Mouse (Mus musculus): Measurements from ENCODE around the gene Gtdc1. TPM values are rescaled to one million over a fixed set of nuclear protein-coding genes. Genes with fewer than 3 reads are reported as not detected.

Gene Gtdc1
- 12.9 and 16.4 TPM in 2 replicates for polyA plus RNA-seq (2015; fragmentation: Nextera tagmentation; extraction: Ambion mirVana)

GRCm38 (mm10) chr2:44927482-44927811 lies at the start of gene Gtdc1:
Gene Gtdc1 (minus strand): TSS chr2:44927657.

Other genes with a start within 250 kb of the Gtdc1 start
- 28.1 and 29.9 TPM in 2 replicates for gene Zeb2, start 189.7 kb upstream of the Gtdc1 start, polyA plus RNA-seq (2015; fragmentation: Nextera tagmentation; extraction: Ambion mirVana)

Data from skeletal muscle tissue, postnatal 0 days (tissue).